Mouse (Mus musculus) hindlimb bud, embryonic 11.5 days (tissue): ENCODE data around the gene Galnt10.
"Not testable (repeated sequence)": the region's sequence is repeated elsewhere in the genome, so short reads cannot be mapped to it uniquely, and the experiment has no call there.

Experiments used
- DNase-seq: peaks from one replicate; pipeline ENCODE4 v3.0.0-alpha.2; 2012; ENCODE audit warnings: low read depth, low spot score; ENCODE audit errors: extremely low spot score

Galnt10 gene

GRCm38 (mm10) chr11:57823714-57824113, 178.5 kb downstream of the Galnt10 start:
- no peak for DNase-seq

GRCm38 (mm10) chr11:57825234-57825633, 180.0 kb downstream of the Galnt10 start:
- DNase-seq = not testable (repeated sequence)

- DNase-seq = no peak
Measured at GRCm38 (mm10) chr11:57827048-57827914, 182.0 kb downstream of the Galnt10 start.

- no peak for DNase-seq
Measured at GRCm38 (mm10) chr11:57827915-57828545, 182.8 kb downstream of the Galnt10 start.

- no peak for DNase-seq
Measured at GRCm38 (mm10) chr11:57828955-57829870, 184.0 kb downstream of the Galnt10 start.

GRCm38 (mm10) chr11:57829871-57830775, 184.9 kb downstream of the Galnt10 start:
- DNase-seq = no peak

- DNase-seq = no peak
Measured at GRCm38 (mm10) chr11:57831281-57831781, 186.1 kb downstream of the Galnt10 start.

GRCm38 (mm10) chr11:57831861-57832260, 186.6 kb downstream of the Galnt10 start:
- no peak for DNase-seq

GRCm38 (mm10) chr11:57832552-57833201, 187.4 kb downstream of the Galnt10 start, which contains the start of gene Hand1:
TSS of gene Hand1 (minus strand) at chr11:57832818.
- DNase-seq = no peak

GRCm38 (mm10) chr11:57833296-57833977, 188.2 kb downstream of the Galnt10 start:
- DNase-seq = no peak

- DNase-seq = no peak
Measured at GRCm38 (mm10) chr11:57834031-57834430, 188.8 kb downstream of the Galnt10 start.

GRCm38 (mm10) chr11:57835331-57835730, 190.1 kb downstream of the Galnt10 start:
- DNase-seq = no peak

- no peak for DNase-seq
Measured at GRCm38 (mm10) chr11:57835931-57836330, 190.7 kb downstream of the Galnt10 start.

- DNase-seq = no peak
Measured at GRCm38 (mm10) chr11:57836401-57836800, 191.2 kb downstream of the Galnt10 start.
